Mouse (Mus musculus) central nervous system, embryonic 18 days (tissue): ENCODE results near the gene Chat. TPM values are rescaled to one million over a fixed set of nuclear protein-coding genes. Genes with fewer than 3 reads are reported as not detected.

Experiments used
- polyA plus RNA-seq: library from polyadenylated mRNA; depleted of rRNA; stranded (reverse); fragments of >200 nt; gene quantifications from 2 replicates; pipeline ENCODE4 v1.2.3, GENCODE M21; 2012; rRNA removed

The Chat gene
- polyA plus RNA-seq = 0.95 and 0.96 TPM in 2 replicates

DNA sequence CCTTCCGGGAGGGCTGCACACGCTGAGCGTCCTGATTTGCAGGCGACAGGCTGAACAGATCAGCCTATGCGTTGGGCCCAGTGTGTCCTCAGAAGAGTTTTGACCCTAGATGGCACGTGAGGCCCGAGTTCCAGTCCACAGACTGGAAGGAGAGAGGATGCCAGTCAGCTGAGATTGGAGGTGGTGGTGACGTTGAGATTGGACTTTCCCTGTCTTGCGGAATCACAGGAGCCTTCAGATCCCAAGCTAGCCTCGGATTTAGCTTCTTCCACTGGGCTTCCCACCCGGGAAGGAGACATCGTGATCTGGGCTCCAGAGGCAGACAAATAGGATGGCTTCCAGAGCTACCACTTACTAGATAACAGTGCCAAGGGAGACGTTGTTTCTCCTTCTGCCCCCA, at the start of gene Chat:
Gene Chat, minus strand, starts transcription at position 101 of the 400 bp plus-strand sequence.

DNA sequence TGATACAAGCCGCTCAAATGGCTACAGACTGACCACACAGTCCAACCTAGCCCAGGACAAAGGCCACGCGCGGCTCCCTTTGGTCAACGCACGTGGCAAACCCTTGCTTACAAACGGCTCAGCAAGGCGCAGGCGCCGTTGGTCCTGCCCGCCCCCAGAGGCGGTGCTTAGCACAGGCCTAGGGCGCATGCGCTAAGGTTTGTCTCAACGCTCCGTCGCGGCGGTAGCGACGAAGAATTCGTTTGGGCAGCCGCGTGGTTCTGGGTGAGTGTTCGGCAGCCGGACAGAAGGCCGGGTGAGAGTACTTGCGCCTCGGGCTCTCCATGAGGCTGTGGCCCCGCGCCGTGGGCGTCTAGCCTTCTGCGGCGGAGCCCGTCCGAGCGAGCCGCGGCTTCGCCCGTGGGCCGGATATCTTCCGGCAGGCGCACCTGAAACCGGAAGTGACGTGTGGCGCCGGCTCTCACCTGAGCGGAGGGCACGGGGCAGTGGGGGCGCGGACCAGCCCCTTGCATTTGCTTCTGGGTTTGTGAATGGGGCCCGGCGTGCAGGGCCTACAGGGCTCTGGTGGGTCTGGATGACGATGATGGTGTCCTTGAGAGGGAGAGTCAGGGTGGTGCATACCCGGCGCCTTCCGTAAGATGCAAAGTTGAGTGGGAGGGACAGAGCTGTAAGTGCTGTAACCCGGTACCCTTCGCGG, 47.7 kb upstream of the Chat start, which contains the start of gene Ercc6:
Gene Ercc6, plus strand, starts transcription at position 186 of the 697 bp plus-strand sequence.

DNA sequence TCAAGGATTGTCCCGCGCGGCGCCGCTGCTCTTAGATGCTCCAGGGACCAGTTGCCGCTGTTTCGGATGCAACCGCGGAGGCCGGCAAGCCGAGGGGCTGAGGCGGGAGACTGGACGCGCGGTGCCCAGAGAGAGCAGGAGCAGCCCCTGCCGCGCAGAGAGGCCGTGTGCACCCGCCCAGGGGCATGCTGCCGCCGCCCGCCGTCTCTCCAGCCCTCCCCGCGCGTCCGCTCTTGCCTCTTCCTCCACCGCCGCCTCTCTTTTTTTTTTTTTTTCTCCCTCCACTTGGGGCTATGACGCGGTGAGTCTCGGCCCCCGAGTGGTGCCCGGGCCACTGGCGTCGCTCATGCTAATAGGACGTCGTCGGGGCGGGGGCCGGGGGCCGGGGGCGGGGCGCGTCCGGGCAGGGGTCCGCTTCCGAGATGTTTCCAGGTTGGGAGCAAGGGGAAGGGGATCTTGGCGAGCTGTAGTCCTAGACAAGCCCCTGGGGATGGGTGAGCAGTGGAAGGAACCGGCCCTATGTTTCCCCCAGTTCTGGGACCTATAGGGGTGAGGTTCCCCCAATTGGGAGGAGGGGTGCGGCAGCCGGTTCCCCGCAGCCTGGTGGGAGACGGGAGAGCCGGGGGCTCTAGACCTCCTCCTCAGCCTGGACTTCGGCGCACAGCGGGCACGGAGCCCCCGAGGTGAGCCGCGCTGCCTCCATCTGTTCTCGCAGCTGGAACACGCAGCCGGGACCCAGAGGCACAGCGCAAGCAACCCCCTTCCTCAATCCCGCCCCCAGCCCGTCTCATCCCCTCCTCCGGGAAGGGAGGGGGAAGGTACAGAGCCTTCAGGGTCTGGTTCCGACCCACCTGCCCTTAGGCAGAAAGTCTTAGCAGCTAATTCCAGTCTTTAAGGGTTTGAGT, 936 bp downstream of the Chat start, which contains the start of gene Slc18a3:
Gene Slc18a3, minus strand, starts transcription at position 250 of the 905 bp plus-strand sequence.

DNA sequence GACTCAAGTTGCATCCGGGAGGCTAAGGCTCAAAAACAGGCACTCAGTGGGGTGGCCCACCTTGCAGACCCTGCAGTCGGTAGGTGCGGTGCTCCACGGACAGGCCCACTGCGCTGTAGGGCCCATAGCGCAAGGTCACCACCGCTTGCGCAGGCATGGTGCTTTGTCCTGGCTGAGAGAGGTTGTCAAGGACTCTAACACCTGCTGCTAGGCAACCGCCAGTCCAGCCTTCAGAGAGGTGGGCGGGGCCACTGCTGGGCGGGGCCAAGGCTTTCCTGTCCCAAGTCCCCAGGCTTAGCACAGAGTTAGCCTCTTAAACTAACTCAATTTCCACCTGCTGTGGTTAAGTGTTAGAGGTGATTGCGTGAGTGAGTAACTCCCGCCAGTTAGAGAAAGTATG, 77.6 kb downstream of the Chat start, which contains the start of gene 1700024G13Rik:
Gene 1700024G13Rik, minus strand, starts transcription at position 196 of the 400 bp plus-strand sequence.

Other genes starting within 250 kb of the Chat start
- 25.0 and 26.9 TPM in 2 replicates for gene Ogdhl, start 144.0 kb downstream of the Chat start, polyA plus RNA-seq
- 0.32 and 0.72 TPM in 2 replicates for gene 1700024G13Rik, start 77.6 kb downstream of the Chat start, polyA plus RNA-seq
- 1.5 and 2.0 TPM in 2 replicates for gene Slc18a3, start 1.1 kb downstream of the Chat start, polyA plus RNA-seq
- gene Ercc6, start 47.5 kb upstream of the Chat start, polyA plus RNA-seq = 13.0 and 13.4 TPM in 2 replicates
- gene Prrxl1, start 133.4 kb upstream of the Chat start, polyA plus RNA-seq = 0.51 and 2.2 TPM in 2 replicates
- gene 3425401B19Rik, start 219.3 kb upstream of the Chat start, polyA plus RNA-seq = 0.01 and 0.13 TPM in 2 replicates